Mouse (Mus musculus) erythroblast, embryonic 14.5 days (primary cell): ENCODE results near the gene Tut7.

ENCODE experiments used
- GATA1 ChIP-seq: IDR thresholded peaks from 2 replicates; pipeline ENCODE4 v1.6.1; 2012; ENCODE audit warnings: low read length, inconsistent platforms, mixed read lengths
- TAL1 ChIP-seq: IDR thresholded peaks from 3 replicates; pipeline ENCODE4 v1.6.1; 2012; ENCODE audit warnings: low read length, inconsistent platforms, mixed read lengths

DNA sequence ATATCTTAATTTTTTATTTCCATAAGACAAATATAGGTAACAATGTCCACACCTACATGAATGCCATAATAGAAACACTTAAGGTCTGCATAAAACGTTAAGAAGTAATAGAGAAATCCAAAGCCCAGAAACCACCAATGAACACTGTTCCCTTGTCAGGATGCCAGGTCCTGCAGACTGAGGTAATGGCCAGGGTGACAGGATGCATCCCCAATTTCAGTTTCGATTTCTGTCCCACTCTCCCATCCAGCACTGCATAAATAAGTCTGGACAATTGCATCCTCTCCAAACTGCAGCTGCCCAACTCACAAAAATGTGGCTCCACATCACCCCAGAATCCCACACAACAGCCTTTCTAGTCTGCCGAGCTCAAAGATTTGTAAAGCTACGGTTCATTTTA, 2.8 kb downstream of the Tut7 start:
- TF ChIP-seq GATA1, result no peak
- no peak for TF ChIP-seq TAL1
